Mouse (Mus musculus) G1E (cell line): ENCODE results near the gene R3hdm1. TPM values are rescaled to one million over a fixed set of nuclear protein-coding genes. Genes with fewer than 3 reads are reported as not detected.

Experiments
- ATAC-seq: 2 replicates; pipeline ENCODE4 v1.8.0; 2016; ENCODE audit warnings: mild to moderate bottlenecking; ENCODE audit not compliant: insufficient number of reproducible peaks, poor library complexity, low FRiP score, severe bottlenecking; ENCODE audit errors: extremely low read depth
- DNase-seq: peaks from one replicate; pipeline ENCODE4 v3.0.0; 2012; ENCODE audit warnings: low spot score
- H3K27me3 ChIP-seq: 2 replicates; pipeline ENCODE4 v1.6.1; 2012; ENCODE audit warnings: mild to moderate bottlenecking, low read length, inconsistent platforms; ENCODE audit not compliant: insufficient read depth
- H3K36me3 ChIP-seq: replicated peaks from 2 replicates; pipeline ENCODE3; 2012; ENCODE audit warnings: mild to moderate bottlenecking, inconsistent platforms
- H3K4me1 ChIP-seq: 2 replicates; pipeline ENCODE4 v1.6.1; 2012; ENCODE audit warnings: low read depth, low read length, inconsistent platforms, mixed read lengths; ENCODE audit not compliant: insufficient read depth
- H3K4me3 ChIP-seq: 2 replicates; pipeline ENCODE4 v1.5.1; 2012; ENCODE audit warnings: low read depth, mild to moderate bottlenecking, inconsistent platforms, low read length, moderate library complexity, mixed read lengths
- H3K9me3 ChIP-seq: replicated peaks from 2 replicates; pipeline ENCODE4 v1.6.1; 2012; ENCODE audit warnings: inconsistent platforms
- CTCF ChIP-seq: IDR thresholded peaks from 2 replicates; pipeline ENCODE4 v1.5.1; 2012; ENCODE audit warnings: low read depth, low read length, inconsistent platforms, mixed read lengths
- GATA1 ChIP-seq: IDR thresholded peaks from 2 replicates; pipeline ENCODE4 v1.6.1; 2012; ENCODE audit warnings: borderline replicate concordance, low read length, inconsistent platforms, mixed read lengths
- GATA2 ChIP-seq: IDR thresholded peaks from 2 replicates; pipeline ENCODE4 v1.6.1; 2012; ENCODE audit warnings: low read depth, low read length, inconsistent platforms, borderline replicate concordance
- POLR2AphosphoS5 ChIP-seq: IDR thresholded peaks from 2 replicates; pipeline ENCODE4 v1.6.1; 2012; ENCODE audit warnings: low read depth, low read length, inconsistent platforms; ENCODE audit not compliant: insufficient replicate concordance
- TAL1 ChIP-seq: conservative IDR thresholded peaks from 2 replicates; pipeline ENCODE4 v1.6.1; 2012; ENCODE audit warnings: low read depth, low read length, inconsistent platforms, mixed read lengths
- polyA plus RNA-seq: library from polyadenylated mRNA; stranded (reverse); fragments of >175 nt; gene quantifications from 2 replicates; pipeline ENCODE4 v1.2.3, GENCODE M21; 2012
- total RNA-seq, 2 experiments: library from RNA; stranded (forward) in 1 of 2; stranded (reverse) in 1 of 2; fragments of 200-1000 nt in 1 of 2; fragments of >200 nt in 1 of 2; fragmentation: Nextera tagmentation in 1 of 2; gene quantifications; 2 replicates each; pipeline ENCODE4 v1.2.3; 2014 to 2017

The R3hdm1 gene
- total and polyA plus RNA-seq, 3 experiments, result 129 to 549 (median 208) TPM

DNA sequence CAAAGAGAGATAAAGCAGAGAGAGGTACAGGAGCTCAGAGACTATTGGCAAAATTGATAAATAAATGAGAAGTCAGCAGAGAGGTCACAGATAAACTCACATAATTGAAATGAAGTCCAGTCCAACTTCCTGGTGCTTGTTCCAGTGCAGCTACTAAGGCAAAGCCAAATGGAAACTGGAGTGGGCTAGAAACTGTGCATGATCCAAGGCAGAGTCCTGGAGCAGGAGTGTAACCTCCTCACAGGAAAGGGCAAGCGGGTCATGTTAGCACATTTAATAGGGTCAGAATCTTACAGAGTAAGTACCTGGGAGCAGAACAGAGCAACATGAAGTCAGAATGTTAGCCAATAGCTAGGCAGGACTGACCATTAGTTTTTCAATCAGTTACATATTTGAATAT lies 24.5 kb upstream of the R3hdm1 start:
- no peak for ATAC-seq
- Histone ChIP-seq H3K9me3 (no peaks in the 10 kb centered on the region), H3K4me3 (no peak overlapping the region), H3K4me1 (peaks cover 2% of the 10 kb centered on the region; the same call in 1 of the 2 replicates), H3K27me3 (no peaks in the 10 kb centered on the region), H3K36me3 (peaks cover 38% of the 10 kb centered on the region)
- TF ChIP-seq TAL1 (no peak), POLR2AphosphoS5 (no peak), CTCF (no peak), GATA1 (no peak), GATA2 (no peak)
- DNase-seq, result no peak

DNA sequence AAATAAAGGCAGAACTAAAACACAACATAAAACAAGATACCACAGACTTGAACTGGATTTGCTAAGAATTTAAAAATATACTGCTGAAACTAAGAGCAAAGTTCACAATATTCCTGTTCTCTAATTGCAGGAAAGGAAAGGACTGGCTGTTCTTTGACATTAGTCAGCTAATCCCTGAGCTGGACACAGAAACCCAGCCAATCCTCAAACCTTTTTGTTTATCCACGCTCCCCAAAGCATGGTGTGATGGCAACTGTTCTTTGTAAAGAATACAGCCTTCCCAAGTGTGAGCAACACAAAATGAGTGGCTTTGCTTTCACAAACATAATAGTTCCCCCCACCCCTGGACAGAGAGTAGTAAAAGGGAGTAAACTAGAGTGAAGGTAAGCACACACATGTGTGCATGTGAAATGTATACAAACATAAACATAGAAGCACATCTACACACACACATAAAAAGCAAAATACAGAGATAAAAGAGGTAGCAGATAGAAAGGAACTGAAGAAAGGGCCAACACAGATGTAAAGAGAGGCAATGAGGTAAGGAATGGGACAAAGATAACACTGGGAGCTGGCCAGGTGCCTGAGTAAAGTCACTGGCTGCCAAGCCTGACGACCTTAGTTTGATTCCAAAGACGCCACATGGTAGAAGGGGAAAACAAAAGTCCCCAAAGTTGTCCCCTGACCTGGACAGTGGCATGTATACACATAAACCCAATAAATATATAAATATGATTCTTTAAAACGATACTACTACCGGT lies 22.0 kb upstream of the R3hdm1 start:
- Histone ChIP-seq H3K36me3 (peaks cover 38% of the 10 kb centered on the region), H3K4me1 (peaks cover 2% of the 10 kb centered on the region; the same call in 1 of the 2 replicates), H3K27me3 (no peaks in the 10 kb centered on the region), H3K4me3 (no peak overlapping the region), H3K9me3 (no peaks in the 10 kb centered on the region)
- DNase-seq, result no peak
- no peak for ATAC-seq
- TF ChIP-seq GATA2 (no peak), GATA1 (no peak), TAL1 (no peak), POLR2AphosphoS5 (no peak), CTCF (no peak)

DNA sequence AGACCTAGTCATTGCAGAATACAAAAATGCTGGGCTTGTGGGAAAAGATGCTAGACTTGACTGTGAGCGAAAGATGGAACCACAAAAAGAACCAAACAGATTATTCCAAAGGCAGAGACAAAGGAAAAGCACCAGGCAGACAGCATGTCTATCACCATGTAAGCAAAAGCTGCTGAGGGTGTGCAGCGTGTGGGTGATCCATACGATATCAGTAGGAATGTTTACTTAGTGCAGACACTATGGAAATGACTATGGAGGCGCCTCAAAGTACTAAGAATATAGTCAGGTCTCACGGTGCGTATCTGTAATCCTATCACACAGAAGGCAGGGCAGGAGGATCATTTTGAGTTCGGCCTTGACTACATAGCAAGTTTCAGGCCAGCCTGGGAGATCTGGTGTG lies 21.2 kb upstream of the R3hdm1 start:
- Histone ChIP-seq H3K9me3 (no peaks in the 10 kb centered on the region), H3K4me1 (peaks cover 2% of the 10 kb centered on the region; the same call in 1 of the 2 replicates), H3K36me3 (peaks cover 38% of the 10 kb centered on the region), H3K27me3 (no peaks in the 10 kb centered on the region), H3K4me3 (no peak overlapping the region)
- ATAC-seq, result no peak
- DNase-seq, result no peak
- TF ChIP-seq POLR2AphosphoS5 (no peak), CTCF (no peak), TAL1 (no peak), GATA1 (no peak), GATA2 (no peak)

DNA sequence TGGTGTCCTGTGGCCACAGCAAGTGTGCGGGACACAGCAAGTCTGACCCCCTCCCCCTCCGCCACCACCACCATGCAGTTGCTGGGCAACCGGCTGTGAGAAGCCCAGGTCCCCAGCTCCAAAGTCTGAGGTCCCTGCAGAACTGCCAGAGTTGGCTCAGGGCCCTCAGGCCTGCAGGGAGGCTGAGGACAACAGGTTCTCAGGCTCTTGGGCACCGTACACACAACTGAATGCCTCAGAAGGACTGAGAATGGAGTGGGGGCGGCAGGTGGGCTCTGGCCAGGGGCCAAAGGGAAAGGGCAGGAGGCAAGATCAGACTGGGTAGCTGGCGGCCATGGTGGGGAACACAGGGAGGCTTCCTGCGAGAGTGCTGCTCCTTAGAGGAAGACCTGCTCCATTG lies 20.3 kb upstream of the R3hdm1 start:
- TF ChIP-seq POLR2AphosphoS5 (no peak), GATA2 (no peak), TAL1 (no peak), GATA1 (no peak), CTCF (no peak)
- Histone ChIP-seq H3K9me3 (no peaks in the 10 kb centered on the region), H3K4me1 (peaks cover 2% of the 10 kb centered on the region; the same call in 1 of the 2 replicates), H3K36me3 (peaks cover 38% of the 10 kb centered on the region), H3K27me3 (no peaks in the 10 kb centered on the region), H3K4me3 (no peak overlapping the region)
- DNase-seq (no peak), ATAC-seq (no peak)

DNA sequence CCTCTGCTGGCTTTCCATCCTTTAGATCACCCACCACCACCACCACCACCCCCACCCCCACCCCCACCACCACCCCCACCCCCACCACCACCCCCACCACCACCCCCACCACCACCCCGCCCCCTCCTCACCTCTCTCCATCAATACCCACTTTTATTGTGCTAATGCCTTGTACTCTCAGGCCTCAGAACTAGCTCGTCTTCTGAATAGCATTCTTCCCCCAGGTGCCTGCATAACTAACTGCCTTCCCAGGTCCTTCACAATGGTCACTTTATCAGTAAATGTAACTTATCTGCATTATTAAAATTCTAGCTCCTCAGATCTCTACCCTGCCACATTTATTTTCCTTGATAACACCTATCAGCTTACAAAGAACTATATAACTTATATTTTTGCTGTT lies 8.4 kb upstream of the R3hdm1 start:
- TF ChIP-seq CTCF (no peak), POLR2AphosphoS5 (no peak), TAL1 (no peak), GATA2 (no peak), GATA1 (no peak)
- DNase-seq (no peak), ATAC-seq (no peak)
- Histone ChIP-seq H3K27me3 (no peaks in the 10 kb centered on the region), H3K36me3 (peaks cover 31% of the 10 kb centered on the region), H3K4me1 (peaks cover 6% of the 10 kb centered on the region; the same call in 1 of the 2 replicates), H3K9me3 (peaks cover 3% of the 10 kb centered on the region), H3K4me3 (no peak overlapping the region)

DNA sequence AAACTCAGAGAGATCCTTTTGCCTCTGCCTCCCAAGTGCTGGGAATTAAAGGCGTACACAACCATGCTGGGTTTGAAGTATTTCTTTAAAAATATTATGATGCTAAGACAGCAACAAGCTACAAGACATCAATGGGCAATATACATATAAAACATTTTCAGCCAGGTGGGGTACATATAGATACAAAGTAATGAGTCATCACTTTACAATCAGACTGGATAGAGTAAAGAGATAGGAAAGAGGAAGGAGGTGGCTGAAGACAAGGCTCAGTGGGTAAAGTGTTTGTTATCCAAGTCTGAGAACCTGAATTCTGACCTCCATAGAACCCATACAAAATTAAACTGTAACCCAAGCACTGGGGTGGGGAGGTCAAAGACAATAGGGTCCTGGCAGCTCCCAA lies 4.8 kb upstream of the R3hdm1 start:
- Histone ChIP-seq H3K27me3 (no peaks in the 10 kb centered on the region), H3K36me3 (peaks cover 12% of the 10 kb centered on the region), H3K4me1 (peaks cover 18% of the 10 kb centered on the region), H3K9me3 (no peaks in the 10 kb centered on the region), H3K4me3 (no peak overlapping the region)
- TF ChIP-seq GATA1 (no peak), TAL1 (no peak), CTCF (no peak), POLR2AphosphoS5 (no peak)
- no peak for DNase-seq
- no peak for ATAC-seq
